Mouse (Mus musculus) midbrain, embryonic 11.5 days (tissue): ENCODE results near the gene Brd3. TPM values are rescaled to one million over a fixed set of nuclear protein-coding genes. Genes with fewer than 3 reads are reported as not detected.

Experiments
- ATAC-seq: fragments of 200-750 bp; cut with Nextera tagmentation; 2 replicates; pipeline ENCODE4 v1.8.0; 2017; ENCODE audit warnings: moderate TSS enrichment, moderate library complexity; ENCODE audit not compliant: low FRiP score
- DNase-seq: peaks from one replicate; pipeline ENCODE4 v3.0.0; 2015; ENCODE audit warnings: low spot score; ENCODE audit errors: missing footprints
- H3K27ac ChIP-seq: fragments of 300-500 bp; sonication (generic); 2 replicates; pipeline ENCODE4 v1.5.1; 2014; ENCODE audit warnings: low read depth, low read length
- H3K27me3 ChIP-seq: fragments of 300-500 bp; sonication (generic); 2 replicates; pipeline ENCODE4 v1.6.1; 2014; ENCODE audit warnings: mild to moderate bottlenecking, low read length, moderate library complexity, mixed read lengths; ENCODE audit not compliant: control insufficient read depth, insufficient read depth
- H3K36me3 ChIP-seq: fragments of 300-500 bp; sonication (generic); 2 replicates; pipeline ENCODE4 v1.6.1; 2014; ENCODE audit warnings: mild to moderate bottlenecking, low read length, moderate library complexity, mixed read lengths; ENCODE audit not compliant: control insufficient read depth, insufficient read depth
- H3K4me1 ChIP-seq: fragments of 300-500 bp; sonication (generic); 2 replicates; pipeline ENCODE4 v1.6.1; 2014; ENCODE audit warnings: low read length; ENCODE audit not compliant: control insufficient read depth, insufficient read depth
- H3K4me2 ChIP-seq: fragments of 300-500 bp; sonication (generic); 2 replicates; pipeline ENCODE4 v1.6.1; 2014; ENCODE audit warnings: mild to moderate bottlenecking, moderate library complexity
- H3K4me3 ChIP-seq: fragments of 300-500 bp; sonication (generic); 2 replicates; pipeline ENCODE4 v1.5.1; 2014; ENCODE audit warnings: low read depth, low read length
- H3K9ac ChIP-seq: fragments of 300-500 bp; sonication (generic); 2 replicates; pipeline ENCODE4 v1.6.1; 2014; ENCODE audit warnings: low read length
- H3K9me3 ChIP-seq: fragments of 300-500 bp; sonication (generic); 2 replicates; pipeline ENCODE4 v1.6.1; 2016; ENCODE audit warnings: low read length; ENCODE audit not compliant: control insufficient read depth
- WGBS: fragments of 180-500 bp; shearing (Covaris S2); extraction: QIAGEN DNeasy Blood & Tissue Kit; methylation state at CpG from one replicate; pipeline ENCODE4 v1.1.7; 2014; 5-methylcytosine and 5-hydroxymethylcytosine counted together
- polyA plus RNA-seq: library from polyadenylated mRNA; unstranded; fragments of >200 nt; fragmentation: Nextera tagmentation; extraction: Ambion mirVana; gene quantifications from 2 replicates; pipeline ENCODE4 v1.2.1, GENCODE M21; 2014

Brd3 gene
- polyA plus RNA-seq, 1 experiment from 2014 or later: 189 TPM

DNA sequence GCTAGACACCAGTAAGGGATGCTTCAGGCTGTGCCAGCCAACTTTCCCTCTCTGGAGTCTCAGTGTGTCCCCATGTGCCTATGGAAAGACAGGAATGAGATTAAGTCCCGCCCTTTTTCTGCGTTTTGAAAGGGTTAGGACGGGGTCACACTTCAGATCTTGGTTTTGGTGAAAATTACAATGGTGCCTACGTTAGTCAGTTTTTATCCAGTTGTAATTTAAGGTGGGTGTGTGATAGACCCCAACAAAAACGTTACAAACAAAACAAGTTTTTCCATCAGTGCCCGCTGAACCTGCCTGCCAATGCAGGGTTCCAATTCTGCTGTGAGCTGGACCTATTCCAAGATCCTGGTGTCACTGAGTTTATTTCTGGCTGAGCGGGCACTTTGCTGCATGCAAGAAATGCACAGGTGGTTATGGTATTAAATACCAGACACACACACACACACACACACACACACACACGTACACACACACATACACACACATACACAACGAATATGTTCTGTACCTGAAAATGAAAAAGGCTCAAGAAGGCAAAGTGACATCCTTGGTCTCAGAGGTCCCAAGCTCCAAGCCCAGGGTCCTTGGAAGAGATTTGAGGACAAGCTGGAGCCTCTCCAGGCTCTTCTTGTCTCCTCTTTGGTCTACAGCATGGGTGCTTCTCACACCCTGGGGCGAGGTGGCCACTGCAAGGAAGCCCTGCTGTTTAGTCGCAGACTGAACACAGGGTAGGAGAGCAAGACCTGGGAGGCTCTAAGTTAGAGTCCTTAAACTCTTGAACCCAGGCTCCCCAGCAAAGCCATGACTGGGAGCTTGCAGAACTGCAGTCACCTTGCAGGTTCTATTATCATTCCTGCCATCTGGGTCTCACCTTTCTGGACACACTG, 30.9 kb downstream of the Brd3 start:
- H3K27me3 ChIP-seq: no peaks in the 10 kb centered on the region
- H3K4me2 ChIP-seq: peak overlapping the region; percentile 94
- no peak for ATAC-seq
- H3K4me3 ChIP-seq: peak overlapping the region; percentile 98
- peak overlapping the region; percentile 73; the same call in 1 of the 2 replicates for H3K27ac ChIP-seq
- WGBS: 33% methylated on average over 11 of the region's 11 CpGs
- peaks cover 26% of the 10 kb centered on the region for H3K4me1 ChIP-seq
- H3K9ac ChIP-seq: peak overlapping the region; percentile 75
- H3K9me3 ChIP-seq: no peaks in the 10 kb centered on the region
- no peaks in the 10 kb centered on the region for H3K36me3 ChIP-seq
- no peak for DNase-seq

DNA sequence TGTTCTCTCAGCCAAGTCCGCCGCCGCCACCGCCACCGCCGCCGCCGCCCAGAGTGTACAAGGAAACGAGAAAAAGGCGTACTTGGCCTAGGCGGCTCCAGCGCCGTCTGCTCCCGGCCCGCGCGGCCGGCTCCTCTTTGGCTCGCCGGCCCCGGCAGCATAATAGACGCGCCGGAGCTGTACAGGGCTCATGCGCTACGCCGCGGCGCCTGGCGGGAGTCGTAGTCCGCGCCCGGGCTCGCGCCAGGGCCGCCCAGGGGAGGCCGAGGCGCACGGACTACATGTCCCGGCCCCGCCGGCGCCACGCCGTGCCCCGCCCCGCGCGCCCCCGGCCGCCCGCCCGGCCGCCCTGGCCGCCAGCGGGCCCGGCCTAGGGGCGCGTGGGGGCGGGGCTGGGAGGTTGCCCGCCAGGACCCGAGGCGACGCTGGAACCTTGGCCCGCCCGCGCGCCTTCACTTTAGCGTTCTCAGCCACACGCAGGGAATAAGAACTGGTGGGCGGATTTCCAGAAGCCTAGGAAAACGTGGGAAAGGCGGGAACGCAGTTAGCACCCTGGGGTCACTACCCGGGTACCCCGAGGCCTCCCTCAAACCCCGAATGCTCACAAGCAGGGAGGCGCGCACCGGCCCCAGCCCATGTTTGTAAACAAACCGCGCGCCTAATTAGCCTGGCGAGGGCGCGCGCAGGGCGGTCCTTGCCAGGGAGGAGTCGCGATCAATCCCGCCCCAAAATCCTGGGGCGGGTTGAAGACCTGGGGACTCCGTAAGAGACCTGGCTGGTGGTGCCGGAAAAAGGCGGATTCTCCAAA, 31.8 kb downstream of the Brd3 start:
- Histone ChIP-seq H3K4me1 (peaks cover 31% of the 10 kb centered on the region), H3K4me2 (peak overlapping the region; percentile 94), H3K36me3 (no peaks in the 10 kb centered on the region), H3K4me3 (peak overlapping the region; percentile 98), H3K9me3 (no peaks in the 10 kb centered on the region), H3K27me3 (no peaks in the 10 kb centered on the region), H3K27ac (peak overlapping the region; percentile 97), H3K9ac (peak overlapping the region; percentile 99)
- ATAC-seq (peak; percentile 99), DNase-seq (peak; percentile 98)
- under 1% methylated on average over 79 of the region's 96 CpGs for WGBS

DNA sequence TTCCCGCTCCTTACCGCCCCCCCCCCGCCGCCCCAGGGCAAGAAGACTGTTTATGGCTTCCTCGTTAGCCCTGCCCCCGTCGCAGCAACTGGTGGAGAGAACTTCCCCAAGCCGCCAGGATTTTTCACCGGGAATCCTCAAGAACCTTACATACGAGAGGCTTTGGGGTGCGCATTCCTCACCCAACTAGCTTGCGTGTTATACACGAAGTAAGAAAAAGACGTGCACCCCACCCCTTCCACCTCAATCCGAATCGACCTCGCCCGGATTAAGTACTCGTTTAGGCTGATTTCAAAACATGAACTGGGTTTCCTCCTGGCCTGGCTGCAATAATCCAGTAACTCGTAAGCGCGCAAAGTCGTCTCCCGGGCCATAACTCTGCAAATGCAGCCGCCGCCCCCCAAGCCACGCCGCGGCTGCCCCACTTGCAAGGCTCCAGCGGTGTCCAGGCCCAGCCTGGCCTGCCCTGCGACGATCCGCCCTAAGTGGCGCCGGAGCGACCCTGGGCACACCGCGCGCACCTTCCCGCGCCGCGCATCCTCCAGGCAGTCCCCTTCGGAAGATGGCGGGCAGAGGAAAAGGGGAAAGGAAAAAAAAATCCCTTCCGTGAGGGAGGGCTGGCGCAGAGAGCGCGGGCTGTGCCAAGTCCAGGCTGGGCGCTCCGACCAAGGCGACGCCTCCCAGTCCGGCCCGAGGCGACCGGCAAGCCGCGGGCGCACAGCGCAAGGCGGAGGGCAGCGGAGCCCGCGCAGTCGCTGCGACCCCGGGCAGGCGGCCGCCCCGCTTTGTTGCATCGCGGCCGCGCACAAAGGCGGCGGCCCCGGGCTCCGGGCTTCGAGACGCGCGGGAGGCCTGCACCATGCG, 32.6 kb downstream of the Brd3 start:
- peak overlapping the region; percentile 98 for H3K4me3 ChIP-seq
- no peaks in the 10 kb centered on the region for H3K36me3 ChIP-seq
- peaks cover 31% of the 10 kb centered on the region for H3K4me1 ChIP-seq
- WGBS: under 1% methylated on average over 73 of the region's 84 CpGs
- DNase-seq: peak; percentile 96
- H3K27me3 ChIP-seq: no peaks in the 10 kb centered on the region
- peak overlapping the region; percentile 94 for H3K4me2 ChIP-seq
- peak overlapping the region; percentile 99 for H3K9ac ChIP-seq
- peak; percentile 58 for ATAC-seq
- peak overlapping the region; percentile 97 for H3K27ac ChIP-seq
- H3K9me3 ChIP-seq: no peaks in the 10 kb centered on the region

DNA sequence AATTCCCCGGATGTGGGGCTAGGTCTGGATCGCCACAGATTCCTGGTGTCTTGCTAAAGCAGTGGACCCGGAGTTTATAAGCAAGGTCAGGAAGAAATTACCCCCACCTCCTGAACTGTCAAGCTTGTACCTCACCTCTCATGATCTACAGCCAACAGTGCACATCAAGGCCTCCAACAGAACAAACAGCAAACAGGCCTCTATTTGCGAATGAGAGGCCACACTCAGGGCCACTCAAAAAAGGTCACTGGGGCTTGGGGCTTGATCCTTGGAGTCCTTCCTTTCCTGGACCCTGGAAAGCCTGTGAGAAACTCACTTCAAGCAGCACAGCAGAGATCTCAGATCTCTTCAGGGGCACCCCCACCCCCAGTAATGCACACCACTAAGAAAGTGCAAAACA, 33.6 kb downstream of the Brd3 start:
- H3K4me1 ChIP-seq: peaks cover 31% of the 10 kb centered on the region
- H3K36me3 ChIP-seq: no peaks in the 10 kb centered on the region
- 49% methylated on average over 4 of the region's 4 CpGs for WGBS
- H3K4me3 ChIP-seq: peak overlapping the region; percentile 98
- ATAC-seq: no peak
- no peak for DNase-seq
- no peaks in the 10 kb centered on the region for H3K9me3 ChIP-seq
- no peaks in the 10 kb centered on the region for H3K27me3 ChIP-seq
- H3K9ac ChIP-seq: peak overlapping the region; percentile 99
- H3K27ac ChIP-seq: no peak overlapping the region
- peak overlapping the region; percentile 94 for H3K4me2 ChIP-seq

DNA sequence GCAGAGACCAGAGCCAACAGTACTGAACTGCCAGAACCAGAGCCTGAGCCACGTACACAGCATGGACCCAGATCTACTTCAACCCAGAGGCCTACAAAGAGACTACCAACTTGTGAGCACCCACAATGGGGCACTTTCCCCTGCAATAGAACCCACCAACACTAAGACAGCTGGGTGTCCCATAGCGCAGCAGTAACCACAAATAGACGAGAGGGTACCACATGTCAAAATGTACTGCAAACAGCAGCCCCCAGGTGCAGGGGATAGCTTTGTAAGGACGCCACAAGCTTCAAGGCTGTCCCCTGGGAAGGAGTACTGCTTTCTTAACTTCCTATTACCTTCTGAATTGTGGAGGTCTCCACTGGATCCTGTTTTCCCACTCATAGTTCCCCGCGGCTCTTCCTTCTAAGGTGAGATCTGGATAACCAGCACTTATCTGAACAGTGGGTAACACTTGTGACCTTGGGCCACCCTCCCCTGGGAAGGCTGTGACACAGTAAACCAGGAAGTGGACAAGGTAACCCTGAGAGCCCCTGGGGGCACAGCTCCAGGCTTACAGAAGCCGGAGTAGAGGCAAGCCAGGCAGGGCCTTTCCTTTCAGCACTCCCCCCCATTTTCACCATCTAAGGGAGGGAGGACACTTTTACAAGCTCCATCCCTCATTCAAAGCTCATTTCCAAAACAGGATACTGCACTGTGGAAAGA, 34.2 kb downstream of the Brd3 start:
- no peaks in the 10 kb centered on the region for H3K27me3 ChIP-seq
- no peaks in the 10 kb centered on the region for H3K9me3 ChIP-seq
- peak overlapping the region; percentile 99 for H3K9ac ChIP-seq
- 81% methylated on average over 7 of the region's 7 CpGs for WGBS
- H3K4me3 ChIP-seq: peak overlapping the region; percentile 98; the same call in 1 of the 2 replicates
- no peaks in the 10 kb centered on the region for H3K36me3 ChIP-seq
- no peak for DNase-seq
- H3K4me2 ChIP-seq: peak overlapping the region; percentile 94
- H3K4me1 ChIP-seq: peaks cover 31% of the 10 kb centered on the region
- ATAC-seq: no peak
- H3K27ac ChIP-seq: no peak overlapping the region

DNA sequence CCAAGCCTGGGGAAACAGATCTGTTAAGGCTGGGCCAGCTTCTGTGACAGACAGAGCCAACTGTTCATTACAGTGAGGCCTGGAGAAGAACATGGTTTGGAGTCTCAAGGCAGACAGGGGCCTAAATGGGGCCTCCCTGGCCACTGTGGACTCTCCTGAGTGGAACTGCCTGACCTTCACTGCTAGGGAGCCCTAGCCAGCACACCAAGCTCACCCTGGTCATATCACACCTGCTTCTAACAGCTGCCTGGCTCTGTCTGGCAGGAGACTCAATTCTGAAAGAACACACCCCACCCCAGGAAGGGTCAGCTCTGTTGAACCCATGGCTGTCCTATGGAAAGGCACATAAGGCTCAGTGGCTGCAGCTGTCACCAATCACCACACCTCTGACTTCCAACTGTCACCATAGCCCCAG, 36.3 kb downstream of the Brd3 start:
- Histone ChIP-seq H3K4me2 (no peak overlapping the region), H3K4me3 (no peak overlapping the region)

DNA sequence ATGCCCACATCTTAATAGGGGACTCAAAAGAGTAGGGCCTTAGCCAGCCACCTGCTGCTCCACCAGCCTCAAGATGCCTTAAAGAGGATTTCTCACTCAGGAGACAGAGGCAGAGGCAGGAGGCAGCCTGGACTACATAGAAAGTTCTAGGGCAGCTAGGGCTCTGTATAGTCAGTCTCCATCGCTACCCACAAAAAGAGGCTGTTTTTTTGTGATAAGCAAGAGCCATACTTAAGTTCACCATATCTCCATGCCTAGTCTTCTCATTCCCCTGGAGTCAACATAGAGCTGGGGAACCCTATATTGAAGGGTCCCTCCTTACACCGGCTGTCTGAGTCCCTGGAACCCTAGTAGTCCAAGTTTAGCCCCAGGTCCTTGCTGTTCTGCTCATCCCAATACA, 36.9 kb downstream of the Brd3 start:
- Histone ChIP-seq H3K9me3 (no peaks in the 10 kb centered on the region), H3K27ac (no peak overlapping the region), H3K4me2 (no peak overlapping the region), H3K27me3 (no peaks in the 10 kb centered on the region), H3K4me1 (peaks cover 26% of the 10 kb centered on the region), H3K36me3 (no peaks in the 10 kb centered on the region), H3K4me3 (no peak overlapping the region), H3K9ac (no peak overlapping the region)
- WGBS: 91% methylated on average over 2 of the region's 2 CpGs
- no peak for ATAC-seq
- DNase-seq: no peak

More for the DNA sequence above, 36.3 kb downstream of the Brd3 start:
- Histone ChIP-seq H3K27me3 (no peaks in the 10 kb centered on the region), H3K27ac (no peak overlapping the region), H3K9ac (no peak overlapping the region), H3K4me1 (peaks cover 26% of the 10 kb centered on the region), H3K36me3 (no peaks in the 10 kb centered on the region), H3K9me3 (no peaks in the 10 kb centered on the region)
- ATAC-seq (no peak), DNase-seq (no peak)

DNA sequence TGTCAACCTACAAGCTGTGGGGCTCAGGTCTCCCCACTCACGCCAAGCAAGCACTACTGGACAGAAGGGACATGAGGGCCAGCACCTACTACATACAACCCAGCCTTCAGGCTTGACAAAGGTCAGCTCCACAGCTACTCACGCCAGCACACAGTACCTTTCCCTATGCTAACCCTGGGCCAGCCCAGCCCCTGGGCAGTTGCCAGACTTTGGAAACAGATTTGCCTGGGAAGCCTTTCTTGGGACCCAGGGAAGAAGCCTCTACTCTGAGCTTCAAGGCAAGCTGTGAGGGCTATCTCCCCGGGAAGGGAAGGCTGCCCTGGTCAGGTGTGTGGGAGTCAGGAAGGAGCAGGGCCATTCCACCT, 37.5 kb downstream of the Brd3 start:
- WGBS: 85% methylated on average over 3 of the region's 3 CpGs
- Histone ChIP-seq H3K9me3 (no peaks in the 10 kb centered on the region), H3K4me3 (no peak overlapping the region), H3K27ac (no peak overlapping the region), H3K27me3 (no peaks in the 10 kb centered on the region), H3K36me3 (no peaks in the 10 kb centered on the region), H3K4me1 (peaks cover 26% of the 10 kb centered on the region), H3K9ac (no peak overlapping the region), H3K4me2 (no peak overlapping the region)
- no peak for ATAC-seq
- DNase-seq: no peak
